Mouse (Mus musculus) CD4-positive helper T cell, adult 2 months (primary cell): ENCODE data around the gene Sbf1.

Experiments used
- DNase-seq: peaks from one replicate; pipeline ENCODE4 v3.0.0-alpha.2; 2012; ENCODE audit warnings: low read depth, missing footprints, low spot score

The Sbf1 gene

DNA sequence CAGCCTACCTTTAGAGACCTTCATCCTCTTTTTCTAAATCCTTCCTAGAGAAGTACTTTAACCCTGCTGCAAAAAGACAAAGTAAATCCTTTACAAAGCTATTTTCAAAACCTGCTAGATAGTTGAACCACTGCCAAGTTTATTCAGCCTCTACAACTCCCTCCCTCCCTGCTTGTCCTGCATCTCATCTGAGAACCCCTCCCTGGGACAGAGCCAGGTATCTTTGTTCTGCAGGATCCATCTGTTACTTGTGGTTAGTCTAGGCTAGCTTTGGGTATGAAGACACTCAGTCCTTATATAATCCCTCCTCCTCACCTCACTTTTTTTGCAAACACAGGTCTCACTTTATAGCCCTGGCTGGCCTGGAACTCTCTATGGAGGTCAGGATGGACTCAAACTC, 30.1 kb downstream of the Sbf1 start:
- DNase-seq: no peak

DNA sequence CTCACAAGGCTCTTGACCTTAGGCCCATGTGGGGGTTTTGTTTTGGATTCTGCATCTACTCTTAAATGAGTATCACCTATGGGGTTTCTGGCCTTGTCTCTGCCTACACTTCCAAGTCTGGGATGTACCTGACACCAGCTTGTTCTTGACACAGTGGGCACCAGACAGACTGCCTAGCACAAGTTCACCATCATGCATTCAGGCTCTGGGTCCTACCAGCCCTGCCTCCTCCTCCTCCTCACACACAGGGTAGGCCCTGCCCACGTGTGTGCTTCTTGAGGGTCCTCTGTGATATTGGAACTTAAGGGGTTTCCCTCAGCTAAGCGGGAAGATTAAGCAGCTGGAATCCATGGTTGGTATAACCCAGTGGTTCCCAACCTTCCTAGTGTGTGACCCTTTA, 31.0 kb downstream of the Sbf1 start:
- DNase-seq: no peak

DNA sequence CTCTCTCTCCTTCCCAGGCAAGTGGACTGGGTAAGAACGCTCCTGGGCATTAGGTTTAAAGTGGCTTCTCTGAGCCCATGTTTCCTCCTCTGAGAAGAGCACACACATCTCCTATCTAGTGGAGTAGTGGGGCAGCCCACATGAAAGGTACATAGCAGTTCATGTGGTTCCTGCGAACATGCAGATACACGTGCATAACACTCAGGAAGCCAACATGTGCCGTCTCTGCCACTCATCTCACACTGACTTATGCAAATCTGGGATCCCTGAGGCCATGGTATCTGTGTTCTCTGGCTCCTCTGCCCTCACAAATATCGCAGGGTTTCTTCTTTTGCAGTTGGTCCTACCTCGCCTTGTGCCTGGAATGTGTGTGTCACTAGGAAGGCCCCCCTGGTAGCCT, 32.6 kb downstream of the Sbf1 start:
- DNase-seq: peak; percentile 83

DNA sequence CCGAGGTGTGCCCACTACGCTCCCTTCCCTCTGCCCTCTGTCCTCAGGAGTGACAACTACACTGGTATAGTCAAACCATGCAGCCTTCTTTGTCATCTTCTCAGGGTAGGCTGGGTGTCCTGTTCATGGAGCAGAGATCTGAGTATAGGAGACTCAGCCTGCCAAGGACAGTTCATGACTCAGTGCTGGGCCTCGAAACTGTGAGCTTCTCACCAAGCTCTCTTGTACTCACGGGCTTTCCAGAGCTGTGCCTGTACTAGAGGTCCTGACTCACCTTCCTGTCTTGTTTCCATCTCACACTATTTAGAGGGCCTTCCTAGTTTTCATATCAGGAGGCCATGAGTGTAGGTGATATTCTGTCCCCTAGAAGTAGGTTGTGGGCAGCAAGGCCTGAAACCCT, 37.7 kb downstream of the Sbf1 start:
- no peak for DNase-seq

DNA sequence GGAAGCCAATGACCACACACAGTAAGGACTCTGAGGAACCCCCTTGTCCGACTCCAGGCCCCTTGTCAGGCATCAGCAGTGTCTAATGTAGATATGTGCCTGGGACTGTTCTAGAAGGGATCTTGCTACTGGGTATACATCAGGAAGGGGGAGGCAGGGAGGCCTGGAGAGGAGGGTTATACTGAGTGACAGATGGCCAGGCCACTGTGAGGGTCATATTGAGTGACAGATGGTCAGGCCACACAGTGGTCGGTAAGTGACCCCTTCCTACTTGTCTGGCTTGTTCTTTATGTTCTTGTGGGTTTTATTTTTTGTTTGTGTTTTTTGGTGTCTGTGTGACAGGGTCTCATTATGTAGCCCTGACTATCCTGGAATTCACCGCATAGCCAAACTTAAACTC, 39.6 kb downstream of the Sbf1 start:
- no peak for DNase-seq

DNA sequence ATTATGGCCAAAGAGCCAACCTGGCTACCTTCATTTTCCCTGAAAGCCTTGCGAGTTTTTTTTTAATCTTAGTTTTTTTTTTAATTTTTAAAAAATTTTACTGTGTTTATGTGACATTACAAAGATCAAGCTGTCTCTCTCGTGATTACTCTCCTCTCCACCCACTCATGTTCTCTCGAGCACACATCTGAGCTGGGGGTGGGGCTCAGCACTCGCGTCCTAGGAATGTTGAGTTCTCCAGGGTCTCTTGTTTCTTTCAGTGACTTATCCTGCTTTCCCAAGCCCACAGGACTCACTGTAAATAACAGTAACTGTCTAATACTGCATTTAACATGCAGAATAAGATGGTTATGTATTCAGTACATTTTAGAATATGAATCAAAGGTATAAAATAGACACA, 50.6 kb downstream of the Sbf1 start:
- no peak for DNase-seq

DNA sequence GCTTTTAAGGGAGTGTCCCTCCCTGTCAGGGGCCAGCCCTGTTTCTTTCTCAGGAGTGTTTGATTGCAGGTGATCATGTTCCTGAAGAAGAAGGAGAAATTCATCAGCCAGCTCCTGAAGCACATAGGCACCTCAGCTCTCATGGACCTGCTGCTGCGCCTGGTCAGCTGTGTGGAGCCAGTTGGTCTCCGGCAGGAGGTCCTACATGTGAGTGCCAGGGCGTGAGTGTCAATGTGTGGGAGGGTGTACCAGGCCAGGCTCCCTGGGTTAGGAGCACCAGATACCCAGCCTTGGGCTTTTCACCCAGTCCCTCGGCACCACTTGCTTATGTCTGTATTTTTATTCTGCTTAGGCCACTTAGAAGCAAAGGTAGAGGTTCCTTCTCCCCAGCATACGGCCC, 56.1 kb downstream of the Sbf1 start:
- no peak for DNase-seq

DNA sequence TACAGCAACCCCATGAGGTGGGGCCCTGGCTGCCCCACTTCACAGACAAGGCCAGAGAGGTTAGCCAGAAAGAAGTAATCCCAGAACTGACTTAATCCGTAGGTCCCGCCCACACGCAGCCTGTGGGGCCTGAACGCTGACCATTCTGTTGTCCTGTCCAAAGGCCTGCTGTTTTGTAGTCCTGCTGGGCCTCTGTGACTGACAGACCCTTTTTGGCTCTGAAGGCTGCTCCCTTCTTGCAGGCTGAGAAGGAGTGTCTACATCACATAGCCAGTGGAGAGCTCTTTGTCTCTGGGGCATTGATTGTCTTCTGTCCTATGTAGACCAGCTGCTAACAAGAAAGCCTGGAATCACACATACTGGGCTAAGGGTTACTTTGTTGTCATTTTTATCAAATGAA, 59.8 kb downstream of the Sbf1 start:
- no peak for DNase-seq

DNA sequence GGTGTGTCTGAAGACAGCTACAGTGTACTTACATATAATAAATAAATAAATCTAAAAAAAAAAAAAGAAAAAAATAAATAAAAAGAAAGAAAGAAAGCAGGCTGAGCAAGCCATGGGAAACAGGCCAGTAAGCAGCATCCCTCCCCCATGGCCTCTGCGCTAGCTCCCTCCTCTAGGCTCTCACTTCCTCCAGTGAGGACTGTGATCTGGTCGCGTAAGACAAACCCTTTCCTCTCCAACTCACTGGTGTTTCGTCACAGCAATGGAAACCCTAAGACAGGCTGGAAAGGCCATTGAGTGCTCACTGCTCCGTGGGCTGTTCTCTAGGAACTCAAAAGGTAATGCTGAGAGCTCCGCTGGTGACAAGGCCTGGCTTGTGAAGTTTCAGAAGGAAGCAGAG, 66.0 kb downstream of the Sbf1 start:
- no peak for DNase-seq

DNA sequence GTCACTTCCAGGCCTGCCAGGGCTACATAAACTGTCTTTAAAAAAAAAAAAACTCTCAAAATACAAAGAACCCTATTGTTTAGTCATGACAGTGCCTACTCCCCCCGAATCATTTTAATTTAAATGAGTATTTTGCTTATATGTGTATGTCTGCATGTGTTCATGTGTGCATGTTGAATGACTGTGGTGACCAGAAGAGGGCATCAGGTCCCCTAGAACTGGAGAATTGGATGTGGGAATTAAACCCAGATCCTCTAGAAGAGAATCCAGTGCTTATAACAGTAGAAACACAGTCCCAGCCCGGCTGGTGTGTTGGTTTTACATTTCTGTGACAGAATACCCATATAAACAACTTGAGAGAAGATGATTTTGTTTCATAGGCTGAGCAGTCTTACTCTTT, 74.1 kb downstream of the Sbf1 start:
- peak; percentile 28 for DNase-seq

DNA sequence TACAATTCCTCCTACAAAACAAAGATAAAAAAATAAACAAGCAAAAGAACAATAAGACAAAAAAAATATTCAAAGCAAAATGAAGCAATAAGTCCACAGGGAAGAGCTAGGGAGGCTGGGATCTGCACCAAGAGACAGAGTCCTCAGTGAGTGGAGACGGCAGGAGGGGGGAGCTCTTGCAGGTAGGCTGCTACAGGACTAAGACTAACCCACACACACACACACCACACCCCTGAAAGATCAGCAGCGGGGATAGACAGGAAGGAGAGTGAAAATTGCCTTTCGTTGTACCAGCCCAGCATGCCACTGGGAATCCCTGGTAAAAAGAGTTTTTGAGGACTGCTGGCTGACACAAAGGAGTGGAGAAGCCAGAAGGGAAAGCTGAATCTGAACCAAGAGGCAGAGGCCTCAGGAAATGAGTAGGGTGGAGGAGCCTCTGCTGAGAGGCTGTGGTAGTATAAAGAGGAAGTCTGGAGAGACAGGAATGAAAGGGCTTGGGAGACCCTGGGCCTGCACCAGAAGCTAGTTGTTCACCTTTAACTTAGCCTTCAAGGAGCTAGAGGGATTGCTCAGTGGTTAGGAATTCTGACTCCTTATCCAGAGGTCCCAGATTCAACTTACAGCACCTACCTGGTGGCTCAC, 75.2 kb downstream of the Sbf1 start:
- DNase-seq: no peak
